Mouse (Mus musculus): ENCODE measurements at regions not wholly inside any gene's neighbourhood (a gene's known extent, or its start where the extent isn't known, plus 50 kb on each side); places are given as distances from the start of the nearest gene placed in this dataset.

GRCm38 (mm10) chr16:84619876-84620275, 105.0 kb downstream of the A730009L09Rik start:
- Histone ChIP-seq H3K4me1 (ENCODE audit: control insufficient read depth in 2 of 2, insufficient read depth in 2 of 2, low read length in 2 of 2) (no peaks in the 10 kb centered on the region), H3K27ac (replicated peaks in 1 of 2; ENCODE audit: control insufficient read depth in 1 of 2, insufficient read depth in 1 of 2, low read depth in 2 of 2, low read length in 2 of 2) (no peak overlapping the region), H3K4me3 (ENCODE audit: control insufficient read depth in 1 of 2, insufficient read depth in 1 of 2, low read depth in 1 of 2, low read length in 2 of 2) (no peak overlapping the region), H3K4me2 (ENCODE audit: low read length) (no peak overlapping the region), H3K36me3 (ENCODE audit: control insufficient read depth, insufficient read depth, low read length) (no peaks in the 10 kb centered on the region), H3K27me3 (ENCODE audit: control insufficient read depth, insufficient read depth, low read length) (no peaks in the 10 kb centered on the region), H3K9me3 (ENCODE audit: control insufficient read depth, low read length) (no peaks in the 10 kb centered on the region), H3K9ac (ENCODE audit: low read length) (no peak overlapping the region)
- no peak for ATAC-seq (ENCODE audit: insufficient number of reproducible peaks, insufficient read depth, low FRiP score, low read depth)
- 82% methylated on average over 2 of the region's 2 CpGs for WGBS

GRCm38 (mm10) chr16:84620861-84621260, 105.9 kb downstream of the A730009L09Rik start:
- WGBS: no CpG with 5 or more reads among the region's 1 CpGs
- H3K4me1 ChIP-seq (ENCODE audit: control insufficient read depth in 2 of 2, insufficient read depth in 2 of 2, low read length in 2 of 2): no peaks in the 10 kb centered on the region
- no peak overlapping the region for H3K9ac ChIP-seq (ENCODE audit: low read length)
- no peak overlapping the region for H3K27ac ChIP-seq (replicated peaks in 1 of 2; ENCODE audit: control insufficient read depth in 1 of 2, insufficient read depth in 1 of 2, low read depth in 2 of 2, low read length in 2 of 2)
- no peaks in the 10 kb centered on the region for H3K36me3 ChIP-seq (ENCODE audit: control insufficient read depth, insufficient read depth, low read length)
- peak overlapping the region in 1 of 2 experiments; percentile 19; a peak in 1 of 4 replicates for H3K4me3 ChIP-seq (ENCODE audit: control insufficient read depth in 1 of 2, insufficient read depth in 1 of 2, low read depth in 1 of 2, low read length in 2 of 2)
- no peaks in the 10 kb centered on the region for H3K27me3 ChIP-seq (ENCODE audit: control insufficient read depth, insufficient read depth, low read length)
- H3K4me2 ChIP-seq (ENCODE audit: low read length): peak overlapping the region; percentile 45
- ATAC-seq (ENCODE audit: insufficient number of reproducible peaks, insufficient read depth, low FRiP score, low read depth): no peak
- H3K9me3 ChIP-seq (ENCODE audit: control insufficient read depth, low read length): no peaks in the 10 kb centered on the region

- Histone ChIP-seq H3K36me3 (ENCODE audit: control insufficient read depth, insufficient read depth, low read length) (no peaks in the 10 kb centered on the region), H3K4me3 (ENCODE audit: control insufficient read depth in 1 of 2, insufficient read depth in 1 of 2, low read depth in 1 of 2, low read length in 2 of 2) (peak overlapping the region in 1 of 2 experiments; percentile 19; a peak in 2 of 4 replicates), H3K4me1 (ENCODE audit: control insufficient read depth in 2 of 2, insufficient read depth in 2 of 2, low read length in 2 of 2) (no peaks in the 10 kb centered on the region), H3K4me2 (ENCODE audit: low read length) (peak overlapping the region; percentile 45), H3K27ac (replicated peaks in 1 of 2; ENCODE audit: control insufficient read depth in 1 of 2, insufficient read depth in 1 of 2, low read depth in 2 of 2, low read length in 2 of 2) (no peak overlapping the region), H3K27me3 (ENCODE audit: control insufficient read depth, insufficient read depth, low read length) (no peaks in the 10 kb centered on the region), H3K9me3 (ENCODE audit: control insufficient read depth, low read length) (no peaks in the 10 kb centered on the region), H3K9ac (ENCODE audit: low read length) (no peak overlapping the region)
- no peak for ATAC-seq (ENCODE audit: insufficient number of reproducible peaks, insufficient read depth, low FRiP score, low read depth)
- 56% methylated on average over 8 of the region's 8 CpGs for WGBS
Observed at GRCm38 (mm10) chr16:84621300-84622031, 106.5 kb downstream of the A730009L09Rik start.

GRCm38 (mm10) chr16:84623346-84624085, 108.6 kb downstream of the A730009L09Rik start:
- Histone ChIP-seq H3K4me3 (ENCODE audit: control insufficient read depth in 1 of 2, insufficient read depth in 1 of 2, low read depth in 1 of 2, low read length in 2 of 2) (no peak overlapping the region), H3K27me3 (ENCODE audit: control insufficient read depth, insufficient read depth, low read length) (no peaks in the 10 kb centered on the region), H3K4me1 (ENCODE audit: control insufficient read depth in 2 of 2, insufficient read depth in 2 of 2, low read length in 2 of 2) (no peaks in the 10 kb centered on the region), H3K9ac (ENCODE audit: low read length) (no peak overlapping the region), H3K36me3 (ENCODE audit: control insufficient read depth, insufficient read depth, low read length) (no peaks in the 10 kb centered on the region), H3K27ac (replicated peaks in 1 of 2; ENCODE audit: control insufficient read depth in 1 of 2, insufficient read depth in 1 of 2, low read depth in 2 of 2, low read length in 2 of 2) (no peak overlapping the region), H3K4me2 (ENCODE audit: low read length) (no peak overlapping the region), H3K9me3 (ENCODE audit: control insufficient read depth, low read length) (no peaks in the 10 kb centered on the region)
- no peak for ATAC-seq (ENCODE audit: insufficient number of reproducible peaks, insufficient read depth, low FRiP score, low read depth)
- WGBS: 65% methylated on average over 4 of the region's 4 CpGs

- no peak for ATAC-seq (ENCODE audit: insufficient number of reproducible peaks, insufficient read depth, low FRiP score, low read depth)
Observed at GRCm38 (mm10) chr16:84624443-84625109, 109.7 kb downstream of the A730009L09Rik start.

GRCm38 (mm10) chr16:84625110-84625722, 110.3 kb downstream of the A730009L09Rik start:
- 71% methylated on average over 4 of the region's 4 CpGs for WGBS
- Histone ChIP-seq H3K9me3 (ENCODE audit: control insufficient read depth, low read length) (no peaks in the 10 kb centered on the region), H3K27ac (replicated peaks in 1 of 2; ENCODE audit: control insufficient read depth in 1 of 2, insufficient read depth in 1 of 2, low read depth in 2 of 2, low read length in 2 of 2) (no peak overlapping the region), H3K9ac (ENCODE audit: low read length) (no peak overlapping the region), H3K4me3 (ENCODE audit: control insufficient read depth in 1 of 2, insufficient read depth in 1 of 2, low read depth in 1 of 2, low read length in 2 of 2) (no peak overlapping the region), H3K36me3 (ENCODE audit: control insufficient read depth, insufficient read depth, low read length) (no peaks in the 10 kb centered on the region), H3K4me1 (ENCODE audit: control insufficient read depth in 2 of 2, insufficient read depth in 2 of 2, low read length in 2 of 2) (no peaks in the 10 kb centered on the region), H3K27me3 (ENCODE audit: control insufficient read depth, insufficient read depth, low read length) (no peaks in the 10 kb centered on the region), H3K4me2 (ENCODE audit: low read length) (no peak overlapping the region)
- no peak for ATAC-seq (ENCODE audit: insufficient number of reproducible peaks, insufficient read depth, low FRiP score, low read depth)

More at GRCm38 (mm10) chr16:84624443-84625109, 109.7 kb downstream of the A730009L09Rik start:
- no peaks in the 10 kb centered on the region for H3K36me3 ChIP-seq (ENCODE audit: control insufficient read depth, insufficient read depth, low read length)
- no peak overlapping the region for H3K27ac ChIP-seq (replicated peaks in 1 of 2; ENCODE audit: control insufficient read depth in 1 of 2, insufficient read depth in 1 of 2, low read depth in 2 of 2, low read length in 2 of 2)
- no peaks in the 10 kb centered on the region for H3K4me1 ChIP-seq (ENCODE audit: control insufficient read depth in 2 of 2, insufficient read depth in 2 of 2, low read length in 2 of 2)
- H3K9ac ChIP-seq (ENCODE audit: low read length): no peak overlapping the region
- no peak overlapping the region for H3K4me2 ChIP-seq (ENCODE audit: low read length)
- no peak overlapping the region for H3K4me3 ChIP-seq (ENCODE audit: control insufficient read depth in 1 of 2, insufficient read depth in 1 of 2, low read depth in 1 of 2, low read length in 2 of 2)
- no peaks in the 10 kb centered on the region for H3K27me3 ChIP-seq (ENCODE audit: control insufficient read depth, insufficient read depth, low read length)
- H3K9me3 ChIP-seq (ENCODE audit: control insufficient read depth, low read length): no peaks in the 10 kb centered on the region
- WGBS: 58% methylated on average over 5 of the region's 5 CpGs

GRCm38 (mm10) chr16:84627052-84627451, 108.5 kb downstream of the Mrpl39 start:
- Histone ChIP-seq H3K4me3 (ENCODE audit: control insufficient read depth in 1 of 2, insufficient read depth in 1 of 2, low read depth in 1 of 2, low read length in 2 of 2) (no peak overlapping the region), H3K9me3 (ENCODE audit: control insufficient read depth, low read length) (no peaks in the 10 kb centered on the region), H3K4me1 (ENCODE audit: control insufficient read depth in 2 of 2, insufficient read depth in 2 of 2, low read length in 2 of 2) (no peaks in the 10 kb centered on the region), H3K36me3 (ENCODE audit: control insufficient read depth, insufficient read depth, low read length) (no peaks in the 10 kb centered on the region), H3K4me2 (ENCODE audit: low read length) (no peak overlapping the region), H3K27me3 (ENCODE audit: control insufficient read depth, insufficient read depth, low read length) (no peaks in the 10 kb centered on the region), H3K9ac (ENCODE audit: low read length) (no peak overlapping the region), H3K27ac (replicated peaks in 1 of 2; ENCODE audit: control insufficient read depth in 1 of 2, insufficient read depth in 1 of 2, low read depth in 2 of 2, low read length in 2 of 2) (no peak overlapping the region)
- WGBS: 87% methylated on average over 2 of the region's 2 CpGs
- no peak for ATAC-seq (ENCODE audit: insufficient number of reproducible peaks, insufficient read depth, low FRiP score, low read depth)

Data from heart, embryonic 14.5 days (tissue).